Mouse (Mus musculus) neural tube, embryonic 13.5 days (tissue): ENCODE data around the gene Plagl1. TPM values are rescaled to one million over a fixed set of nuclear protein-coding genes. Genes with fewer than 3 reads are reported as not detected.

Source experiments
- ATAC-seq: fragments of 200-750 bp; cut with Nextera tagmentation; 2 replicates; pipeline ENCODE4 v1.8.0; 2017; ENCODE audit warnings: low read depth, mild to moderate bottlenecking, moderate TSS enrichment, moderate library complexity
- H3K27ac ChIP-seq: fragments of 300-500 bp; sonication (generic); replicated peaks from 2 replicates; pipeline ENCODE4 v1.5.1; 2015; ENCODE audit warnings: moderate library complexity, mild to moderate bottlenecking, inconsistent platforms
- H3K27me3 ChIP-seq: fragments of 300-500 bp; sonication (generic); 2 replicates; pipeline ENCODE4 v1.6.1; 2015; ENCODE audit warnings: mild to moderate bottlenecking, inconsistent platforms
- H3K36me3 ChIP-seq: fragments of 300-500 bp; sonication (generic); 2 replicates; pipeline ENCODE4 v1.6.1; 2015; ENCODE audit warnings: mild to moderate bottlenecking, inconsistent platforms
- H3K4me1 ChIP-seq: fragments of 300-500 bp; sonication (generic); replicated peaks from 2 replicates; pipeline ENCODE4 v1.6.1; 2015; ENCODE audit warnings: inconsistent platforms
- H3K4me2 ChIP-seq: fragments of 300-500 bp; sonication (generic); 2 replicates; pipeline ENCODE4 v1.6.1; 2015; ENCODE audit warnings: inconsistent platforms, mild to moderate bottlenecking, moderate library complexity
- H3K4me3 ChIP-seq: fragments of 300-500 bp; sonication (generic); 2 replicates; pipeline ENCODE4 v1.5.1; 2015; ENCODE audit warnings: mild to moderate bottlenecking, inconsistent platforms
- H3K9ac ChIP-seq: fragments of 300-500 bp; sonication (generic); 2 replicates; pipeline ENCODE4 v1.6.1; 2015; ENCODE audit warnings: moderate library complexity, mild to moderate bottlenecking, inconsistent platforms
- H3K9me3 ChIP-seq: fragments of 300-500 bp; sonication (generic); 2 replicates; pipeline ENCODE4 v1.6.1; 2016; ENCODE audit warnings: inconsistent platforms
- WGBS: fragments of 180-500 bp; shearing (Covaris S2); methylation state at CpG from one replicate; pipeline ENCODE4 v1.1.7; 2015; 5-methylcytosine and 5-hydroxymethylcytosine counted together
- polyA plus RNA-seq: library from polyadenylated mRNA; unstranded; fragments of >200 nt; fragmentation: Nextera tagmentation; extraction: Ambion mirVana; gene quantifications from 2 replicates; pipeline ENCODE4 v1.2.1, GENCODE M21; 2015

The Plagl1 gene
- polyA plus RNA-seq, 1 experiment from 2014 or later = 35.6 TPM

GRCm38 (mm10) chr10:13098895-13099294, 38.6 kb downstream of the Plagl1 start:
- no peak overlapping the region for H3K4me3 ChIP-seq
- 0 out of 2 replicates have a peak, but pooled peaks cover 3% of the 10 kb centered on the region for H3K4me1 ChIP-seq
- no peak overlapping the region for H3K27ac ChIP-seq
- 85% methylated on average over 1 of the region's 1 CpGs for WGBS
- no peak for ATAC-seq
- no peak overlapping the region for H3K4me2 ChIP-seq
- no peaks in the 10 kb centered on the region for H3K27me3 ChIP-seq
- no peak overlapping the region for H3K9ac ChIP-seq
- no peaks in the 10 kb centered on the region for H3K36me3 ChIP-seq
- no peaks in the 10 kb centered on the region for H3K9me3 ChIP-seq

- Histone ChIP-seq H3K27me3 (no peaks in the 10 kb centered on the region), H3K9me3 (no peaks in the 10 kb centered on the region), H3K9ac (no peak overlapping the region), H3K4me1 (no peaks in the 10 kb centered on the region), H3K4me2 (no peak overlapping the region), H3K27ac (no peak overlapping the region), H3K4me3 (no peak overlapping the region), H3K36me3 (no peaks in the 10 kb centered on the region)
- no peak for ATAC-seq
- 83% methylated on average over 6 of the region's 6 CpGs for WGBS
These were observed 39.9 kb downstream of the Plagl1 start for GRCm38 (mm10) chr10:13100061-13100648.

- Histone ChIP-seq H3K27me3 (no peaks in the 10 kb centered on the region), H3K27ac (no peak overlapping the region), H3K4me2 (no peak overlapping the region), H3K4me3 (no peak overlapping the region), H3K9ac (no peak overlapping the region), H3K36me3 (no peaks in the 10 kb centered on the region), H3K4me1 (peaks cover 6% of the 10 kb centered on the region; the same call in 1 of the 2 replicates), H3K9me3 (no peaks in the 10 kb centered on the region)
- no peak for ATAC-seq
- WGBS = 73% methylated on average over 4 of the region's 4 CpGs
These were observed 42.1 kb downstream of the Plagl1 start for GRCm38 (mm10) chr10:13102360-13102759.

GRCm38 (mm10) chr10:13103838-13104237, 43.5 kb downstream of the Plagl1 start:
- Histone ChIP-seq H3K4me3 (no peak overlapping the region), H3K4me2 (no peak overlapping the region), H3K9ac (no peak overlapping the region), H3K4me1 (peaks cover 20% of the 10 kb centered on the region), H3K9me3 (no peaks in the 10 kb centered on the region), H3K27me3 (no peaks in the 10 kb centered on the region), H3K27ac (no peak overlapping the region), H3K36me3 (no peaks in the 10 kb centered on the region)
- ATAC-seq = no peak
- 74% methylated on average over 4 of the region's 4 CpGs for WGBS

- no peaks in the 10 kb centered on the region for H3K27me3 ChIP-seq
- no peak overlapping the region for H3K4me3 ChIP-seq
- ATAC-seq = no peak
- peaks cover 36% of the 10 kb centered on the region for H3K4me1 ChIP-seq
- no peak overlapping the region for H3K9ac ChIP-seq
- no peaks in the 10 kb centered on the region for H3K36me3 ChIP-seq
- no peak overlapping the region for H3K4me2 ChIP-seq
- peak overlapping the region; percentile 11 for H3K27ac ChIP-seq
- no peaks in the 10 kb centered on the region for H3K9me3 ChIP-seq
- 45% methylated on average over 9 of the region's 9 CpGs for WGBS
These were observed 46.8 kb downstream of the Plagl1 start for GRCm38 (mm10) chr10:13106909-13107624.

GRCm38 (mm10) chr10:13108021-13108548, 47.8 kb downstream of the Plagl1 start:
- 5% methylated on average over 7 of the region's 7 CpGs for WGBS
- peaks cover 36% of the 10 kb centered on the region for H3K4me1 ChIP-seq
- ATAC-seq = peak; percentile 82
- H3K9me3 ChIP-seq = no peaks in the 10 kb centered on the region
- no peaks in the 10 kb centered on the region for H3K36me3 ChIP-seq
- H3K4me3 ChIP-seq = no peak overlapping the region
- no peak overlapping the region for H3K9ac ChIP-seq
- no peaks in the 10 kb centered on the region for H3K27me3 ChIP-seq
- no peak overlapping the region for H3K4me2 ChIP-seq
- peak overlapping the region; percentile 11 for H3K27ac ChIP-seq

- Histone ChIP-seq H3K9me3 (no peaks in the 10 kb centered on the region), H3K27me3 (no peaks in the 10 kb centered on the region), H3K4me2 (no peak overlapping the region), H3K4me1 (peaks cover 39% of the 10 kb centered on the region), H3K36me3 (no peaks in the 10 kb centered on the region), H3K9ac (no peak overlapping the region), H3K27ac (peak overlapping the region; percentile 11; the same call in 1 of the 2 replicates), H3K4me3 (no peak overlapping the region)
- 15% methylated on average over 4 of the region's 4 CpGs for WGBS
- ATAC-seq = no peak
These were observed 48.5 kb downstream of the Plagl1 start for GRCm38 (mm10) chr10:13108847-13109246.

GRCm38 (mm10) chr10:13109781-13110180, 49.5 kb downstream of the Plagl1 start:
- WGBS = 70% methylated on average over 1 of the region's 1 CpGs
- no peak for ATAC-seq
- Histone ChIP-seq H3K9ac (no peak overlapping the region), H3K9me3 (no peaks in the 10 kb centered on the region), H3K27me3 (no peaks in the 10 kb centered on the region), H3K4me3 (no peak overlapping the region), H3K4me1 (peaks cover 46% of the 10 kb centered on the region), H3K4me2 (no peak overlapping the region), H3K36me3 (no peaks in the 10 kb centered on the region), H3K27ac (no peak overlapping the region)

GRCm38 (mm10) chr10:13112849-13113248, 52.5 kb downstream of the Plagl1 start:
- Histone ChIP-seq H3K4me1 (peaks cover 58% of the 10 kb centered on the region), H3K36me3 (no peaks in the 10 kb centered on the region), H3K9ac (no peak overlapping the region), H3K4me2 (no peak overlapping the region), H3K27me3 (no peaks in the 10 kb centered on the region), H3K9me3 (no peaks in the 10 kb centered on the region), H3K4me3 (no peak overlapping the region), H3K27ac (no peak overlapping the region)
- 57% methylated on average over 3 of the region's 3 CpGs for WGBS
- ATAC-seq = no peak

GRCm38 (mm10) chr10:13113641-13114040, 53.3 kb downstream of the Plagl1 start:
- H3K4me2 ChIP-seq = no peak overlapping the region
- H3K27ac ChIP-seq = no peak overlapping the region
- H3K36me3 ChIP-seq = no peaks in the 10 kb centered on the region
- no peaks in the 10 kb centered on the region for H3K27me3 ChIP-seq
- no peaks in the 10 kb centered on the region for H3K9me3 ChIP-seq
- WGBS = 65% methylated on average over 4 of the region's 4 CpGs
- H3K4me3 ChIP-seq = no peak overlapping the region
- peaks cover 58% of the 10 kb centered on the region for H3K4me1 ChIP-seq
- H3K9ac ChIP-seq = no peak overlapping the region
- ATAC-seq = no peak

- Histone ChIP-seq H3K4me3 (no peak overlapping the region), H3K9me3 (no peaks in the 10 kb centered on the region), H3K27me3 (no peaks in the 10 kb centered on the region), H3K36me3 (no peaks in the 10 kb centered on the region), H3K4me1 (peaks cover 49% of the 10 kb centered on the region), H3K27ac (0 out of 2 replicates have a peak overlapping the region, but pooled peaks have one; percentile 7), H3K4me2 (0 out of 2 replicates have a peak overlapping the region, but pooled peaks have one; percentile 3), H3K9ac (no peak overlapping the region)
- 0 out of 2 replicates have a peak, but pooled peaks have one; percentile 19 for ATAC-seq
- 25% methylated on average over 4 of the region's 4 CpGs for WGBS
These were observed 54.7 kb downstream of the Plagl1 start for GRCm38 (mm10) chr10:13115030-13115429.
